Mouse (Mus musculus): ENCODE data around the gene Grm1.

DNA sequence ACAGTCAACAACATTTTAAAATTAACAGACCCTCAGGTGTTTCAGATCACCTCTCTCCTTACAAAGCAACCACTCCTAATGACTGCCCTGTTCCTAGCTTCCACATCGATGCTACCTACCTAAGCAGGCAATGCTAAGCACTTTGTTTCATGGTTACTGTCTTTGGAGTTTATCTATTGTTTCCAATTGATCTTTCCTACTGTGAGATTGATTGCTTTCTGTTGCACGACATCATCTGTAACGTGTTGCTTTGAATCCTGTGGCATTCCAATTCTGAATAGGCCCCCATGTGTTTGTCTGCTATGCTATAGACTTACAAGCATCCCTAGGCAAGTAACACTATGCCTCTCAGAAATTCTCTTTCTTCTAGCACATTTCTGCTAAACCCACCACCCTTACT lies 90.4 kb downstream of the Grm1 start:
- TF ChIP-seq CTCF (IDR thresholded peaks at IDR 0.05; ENCODE audit: extremely low read depth, insufficient read length, insufficient replicate concordance, low read depth, low read length) (no peak), POLR2A (IDR thresholded peaks at IDR 0.05; ENCODE audit: low read depth, low read length) (no peak)
